Mouse (Mus musculus) forebrain, embryonic 15.5 days (tissue): Measurements from ENCODE around the gene Sh2b2. TPM values are rescaled to one million over a fixed set of nuclear protein-coding genes. Genes with fewer than 3 reads are reported as not detected.
A peak's percentile ranks its signal among the peaks of the same experiment; 100 is the strongest.

ENCODE experiments used
- ATAC-seq: fragments of 200-750 bp; cut with Nextera tagmentation; replicated peaks from 2 replicates; pipeline ENCODE4 v1.8.0; 2017; ENCODE audit warnings: mild to moderate bottlenecking, moderate TSS enrichment, moderate library complexity
- H3K27ac ChIP-seq: fragments of 300-500 bp; sonication (generic); replicated peaks from 2 replicates; pipeline ENCODE4 v1.5.1; 2015; ENCODE audit warnings: mild to moderate bottlenecking, inconsistent platforms
- H3K27me3 ChIP-seq: fragments of 300-500 bp; sonication (generic); 2 replicates; pipeline ENCODE4 v1.6.1; 2015; ENCODE audit warnings: inconsistent platforms
- H3K36me3 ChIP-seq: fragments of 300-500 bp; sonication (generic); 2 replicates; pipeline ENCODE4 v1.6.1; 2015; ENCODE audit warnings: mild to moderate bottlenecking, inconsistent platforms
- H3K4me1 ChIP-seq: fragments of 300-500 bp; sonication (generic); 2 replicates; pipeline ENCODE4 v1.6.1; 2015; ENCODE audit warnings: inconsistent platforms
- H3K4me2 ChIP-seq: fragments of 300-500 bp; sonication (generic); replicated peaks from 2 replicates; pipeline ENCODE4 v1.6.1; 2015; ENCODE audit warnings: mild to moderate bottlenecking, inconsistent platforms
- H3K4me3 ChIP-seq: fragments of 300-500 bp; sonication (generic); 2 replicates; pipeline ENCODE4 v1.5.1; 2015; ENCODE audit warnings: mild to moderate bottlenecking, inconsistent platforms
- H3K9ac ChIP-seq: fragments of 300-500 bp; sonication (generic); replicated peaks from 2 replicates; pipeline ENCODE4 v1.6.1; 2015; ENCODE audit warnings: mild to moderate bottlenecking, inconsistent platforms
- H3K9me3 ChIP-seq: fragments of 300-500 bp; sonication (generic); 2 replicates; pipeline ENCODE4 v1.6.1; 2016; ENCODE audit warnings: inconsistent platforms
- WGBS: fragments of 180-500 bp; shearing (Covaris S2); methylation state at CpG from one replicate; pipeline ENCODE4 v1.1.7; 2015; ENCODE audit warnings: mixed read lengths; 5-methylcytosine and 5-hydroxymethylcytosine counted together
- polyA plus RNA-seq: library from polyadenylated mRNA; unstranded; fragments of >200 nt; fragmentation: Nextera tagmentation; extraction: Ambion mirVana; gene quantifications from 2 replicates; pipeline ENCODE4 v1.2.1, GENCODE M21; 2015

Sh2b2 gene
- polyA plus RNA-seq, 1 experiment from 2014 or later: 30.0 TPM

- Histone ChIP-seq H3K9ac (no peak overlapping the region), H3K27me3 (no peaks in the 10 kb centered on the region; the same call in 1 of the 2 replicates), H3K4me3 (no peak overlapping the region), H3K4me1 (peaks cover 45% of the 10 kb centered on the region), H3K36me3 (peaks cover 4% of the 10 kb centered on the region), H3K9me3 (no peaks in the 10 kb centered on the region), H3K27ac (no peak overlapping the region), H3K4me2 (no peak overlapping the region)
- 82% methylated on average over 9 of the region's 9 CpGs for WGBS
- ATAC-seq: no peak
Measured at GRCm38 (mm10) chr5:136172939-136173338, 73.4 kb downstream of the Sh2b2 start.

- ATAC-seq: no peak
- peaks cover 45% of the 10 kb centered on the region for H3K4me1 ChIP-seq
- H3K4me2 ChIP-seq: peak overlapping the region; percentile 95
- H3K4me3 ChIP-seq: peak overlapping the region; percentile 68
- 36% methylated on average over 17 of the region's 17 CpGs for WGBS
- peaks cover 12% of the 10 kb centered on the region for H3K36me3 ChIP-seq
- no peaks in the 10 kb centered on the region for H3K9me3 ChIP-seq
- H3K27me3 ChIP-seq: no peaks in the 10 kb centered on the region; the same call in 1 of the 2 replicates
- H3K27ac ChIP-seq: peak overlapping the region; percentile 83
- H3K9ac ChIP-seq: peak overlapping the region; percentile 79
Measured at GRCm38 (mm10) chr5:136171363-136172341, 74.7 kb downstream of the Sh2b2 start.

GRCm38 (mm10) chr5:136170512-136171362, 75.6 kb downstream of the Sh2b2 start, which contains the start of gene Orai2:
Orai2 (minus strand) TSS chr5:136170713.
- H3K27me3 ChIP-seq: no peaks in the 10 kb centered on the region; the same call in 1 of the 2 replicates
- peaks cover 45% of the 10 kb centered on the region for H3K4me1 ChIP-seq
- 3% methylated on average over 49 of the region's 49 CpGs for WGBS
- peak within 1 kb of the TSS; percentile 95 for H3K4me2 ChIP-seq
- H3K4me3 ChIP-seq: peak within 1 kb of the TSS; percentile 68
- peak within 1 kb of the TSS; percentile 83 for H3K27ac ChIP-seq
- ATAC-seq: peak; percentile 85
- H3K36me3 ChIP-seq: peaks cover 12% of the 10 kb centered on the region
- no peaks in the 10 kb centered on the region for H3K9me3 ChIP-seq
- peak within 1 kb of the TSS; percentile 79 for H3K9ac ChIP-seq

- 9% methylated on average over 15 of the region's 15 CpGs for WGBS
- Histone ChIP-seq H3K27ac (peak overlapping the region; percentile 83), H3K4me3 (peak overlapping the region; percentile 68), H3K9ac (peak overlapping the region; percentile 79), H3K9me3 (no peaks in the 10 kb centered on the region), H3K4me1 (peaks cover 44% of the 10 kb centered on the region), H3K4me2 (peak overlapping the region; percentile 95), H3K27me3 (no peaks in the 10 kb centered on the region; the same call in 1 of the 2 replicates), H3K36me3 (peaks cover 12% of the 10 kb centered on the region)
- ATAC-seq: peak; percentile 39; the same call in 1 of the 2 replicates
Measured at GRCm38 (mm10) chr5:136169626-136170511, 76.5 kb downstream of the Sh2b2 start.

Other genes starting within 250 kb of the Sh2b2 start
- not detected in 2 replicates for gene Upk3b, start 208.1 kb downstream of the Sh2b2 start, polyA plus RNA-seq
- not detected in 2 replicates for gene Upk3bl, start 192.1 kb downstream of the Sh2b2 start, polyA plus RNA-seq
- 6.0 and 6.3 TPM in 2 replicates for gene Rasa4, start 162.6 kb downstream of the Sh2b2 start, polyA plus RNA-seq
- 230 and 234 TPM in 2 replicates for gene Polr2j, start 129.9 kb downstream of the Sh2b2 start, polyA plus RNA-seq
- gene Lrwd1, start 110.5 kb downstream of the Sh2b2 start, polyA plus RNA-seq: 36.8 and 36.9 TPM in 2 replicates
- gene Alkbh4, start 110.4 kb downstream of the Sh2b2 start, polyA plus RNA-seq: 18.4 and 19.5 TPM in 2 replicates
- 35.0 and 39.1 TPM in 2 replicates for gene Orai2, start 75.8 kb downstream of the Sh2b2 start, polyA plus RNA-seq
- gene Prkrip1, start 47.6 kb downstream of the Sh2b2 start, polyA plus RNA-seq: 58.5 and 65.9 TPM in 2 replicates